23 mouse cellular contexts compared by ENCODE assay signal in the genomic region with DNA sequence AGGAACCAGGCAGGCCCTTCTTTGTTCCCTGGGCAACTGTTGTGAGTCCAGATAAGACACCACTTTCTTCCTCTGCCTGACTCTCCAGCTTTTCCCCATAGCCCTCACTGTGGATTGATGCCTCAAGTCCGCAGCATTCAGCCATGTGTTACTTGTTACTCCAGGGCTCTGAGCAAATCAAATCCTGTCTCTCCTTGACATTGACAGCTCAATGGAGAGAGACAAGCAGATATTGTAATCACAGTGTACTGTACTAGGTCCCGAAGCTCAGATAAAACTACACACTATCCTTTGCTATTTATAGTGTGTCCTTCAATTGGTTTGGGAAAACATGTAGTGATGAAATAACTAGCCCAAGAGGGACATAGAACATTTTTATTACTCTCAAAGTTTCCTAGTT.
DNase-seq lines count a peak whose midpoint lies in the region; ATAC-seq lines count a peak whose summit lies in the region.
"Had no signal": no experiment of that assay in that cellular context is flagged by ENCODE, and none has a peak within 500 bp of the region (broad histone marks: within the 10 kb centered on the region; RNA-seq: fewer than 3 reads in every experiment).

No protein-coding gene starts in this region.

- no peak overlapping the region for H3K4me3 ChIP-seq in embryonic facial prominence, embryonic 11.5 days (ENCODE audit: low read depth, low read length)
- no peak overlapping the region for H3K4me3 ChIP-seq in embryonic facial prominence, embryonic 10.5 days
- H3K4me3 ChIP-seq in heart, embryonic 16.5 days (ENCODE audit: low read length), result no peak overlapping the region
- H3K4me3 ChIP-seq in midbrain, embryonic 15.5 days, result no peak overlapping the region
- no peak overlapping the region for H3K4me3 ChIP-seq in midbrain, embryonic 11.5 days (ENCODE audit: low read depth, low read length)
- no peak overlapping the region for H3K4me3 ChIP-seq in embryonic facial prominence, embryonic 14.5 days (ENCODE audit: low read depth, low read length)
- H3K4me3 ChIP-seq: forebrain, embryonic 13.5 days; lung, embryonic 15.5 days; midbrain, embryonic 13.5 days; neural tube, embryonic 12.5 days had no signal

- H3K27ac ChIP-seq in embryonic facial prominence, embryonic 11.5 days (replicated peaks; ENCODE audit: low read depth, low read length), result no peak overlapping the region
- no peak overlapping the region for H3K27ac ChIP-seq in embryonic facial prominence, embryonic 10.5 days (replicated peaks)
- H3K27ac ChIP-seq in heart, embryonic 16.5 days (ENCODE audit: low read length), result no peak overlapping the region
- H3K27ac ChIP-seq in midbrain, embryonic 15.5 days, result no peak overlapping the region
- H3K27ac ChIP-seq in midbrain, embryonic 11.5 days (ENCODE audit: low read depth, low read length), result no peak overlapping the region
- H3K27ac ChIP-seq in embryonic facial prominence, embryonic 14.5 days (replicated peaks; ENCODE audit: low read depth, low read length), result no peak overlapping the region
- H3K27ac ChIP-seq: forebrain, embryonic 13.5 days; lung, embryonic 15.5 days; midbrain, embryonic 13.5 days; neural tube, embryonic 12.5 days had no signal

- no peaks in the 10 kb centered on the region for H3K36me3 ChIP-seq in embryonic facial prominence, embryonic 11.5 days (replicated peaks; ENCODE audit: control insufficient read depth, insufficient read depth, low read depth, low read length)
- H3K36me3 ChIP-seq in embryonic facial prominence, embryonic 10.5 days (replicated peaks), result no peaks in the 10 kb centered on the region
- no peaks in the 10 kb centered on the region for H3K36me3 ChIP-seq in heart, embryonic 16.5 days (ENCODE audit: control insufficient read depth, insufficient read depth)
- no peaks in the 10 kb centered on the region for H3K36me3 ChIP-seq in midbrain, embryonic 15.5 days (replicated peaks)
- H3K36me3 ChIP-seq in midbrain, embryonic 11.5 days (ENCODE audit: control insufficient read depth, insufficient read depth, low read length), result no peaks in the 10 kb centered on the region
- H3K36me3 ChIP-seq in embryonic facial prominence, embryonic 14.5 days (ENCODE audit: control insufficient read depth, insufficient read depth, low read length), result no peaks in the 10 kb centered on the region
- H3K36me3 ChIP-seq: lung, embryonic 15.5 days; midbrain, embryonic 13.5 days; neural tube, embryonic 12.5 days had no signal

- intact Hi-C loops in heart, postnatal 25 days (cut with DNase I), result no loop called here

- H3K9me3 ChIP-seq in embryonic facial prominence, embryonic 11.5 days (replicated peaks; ENCODE audit: control insufficient read depth, low read length), result no peaks in the 10 kb centered on the region
- no peaks in the 10 kb centered on the region for H3K9me3 ChIP-seq in embryonic facial prominence, embryonic 10.5 days
- no peaks in the 10 kb centered on the region for H3K9me3 ChIP-seq in heart, embryonic 16.5 days (replicated peaks; ENCODE audit: control insufficient read depth, low read length)
- H3K9me3 ChIP-seq in midbrain, embryonic 15.5 days, result no peaks in the 10 kb centered on the region
- no peaks in the 10 kb centered on the region for H3K9me3 ChIP-seq in midbrain, embryonic 11.5 days (ENCODE audit: control insufficient read depth, low read length)
- H3K9me3 ChIP-seq in embryonic facial prominence, embryonic 14.5 days (ENCODE audit: control insufficient read depth, low read length), result no peaks in the 10 kb centered on the region
- H3K9me3 ChIP-seq: forebrain, embryonic 13.5 days; lung, embryonic 15.5 days; midbrain, embryonic 13.5 days; neural tube, embryonic 12.5 days had no signal

- no peak for ATAC-seq in embryonic facial prominence, embryonic 11.5 days (replicated peaks; ENCODE audit: insufficient number of reproducible peaks, low FRiP score, low TSS enrichment, low read depth)
- peak; percentile 63 for ATAC-seq in heart, embryonic 16.5 days (replicated peaks; ENCODE audit: extremely low read depth, insufficient read depth, low FRiP score)
- 0 out of 2 replicates have a peak, but pooled peaks have one; percentile 30 for ATAC-seq in midbrain, embryonic 15.5 days (replicated peaks)
- ATAC-seq in midbrain, embryonic 11.5 days (ENCODE audit: low FRiP score), result no peak
- no peak for ATAC-seq in embryonic facial prominence, embryonic 14.5 days (ENCODE audit: low read depth)
- ATAC-seq in megakaryocyte-erythroid progenitor cell, adult 5-6 weeks (replicated peaks; ENCODE audit: low FRiP score, low TSS enrichment, poor library complexity, severe bottlenecking), result no peak
- ATAC-seq: CD4-positive, CD25-positive, alpha-beta regulatory T cell, adult 4 months; forebrain, embryonic 13.5 days; inflammation-experienced regulatory T-cells, adult 6 months; midbrain, embryonic 13.5 days had no signal

- DNase-seq in embryonic facial prominence, embryonic 11.5 days (ENCODE audit: low spot score), result peak; percentile 6
- no peak for DNase-seq in embryonic facial prominence, embryonic 10.5 days (ENCODE audit: low spot score)
- no peak for DNase-seq in heart, postnatal 25 days (ENCODE audit: low spot score)
- no peak for DNase-seq in midbrain, embryonic 11.5 days (ENCODE audit: low spot score, missing footprints)
- DNase-seq in embryonic facial prominence, embryonic 14.5 days (ENCODE audit: low spot score), result peak; percentile 36
- DNase-seq: cerebellum, adult 8-10 months; cerebellum, postnatal 25 days; embryo, embryonic 11 days; gastrocnemius, postnatal 10 days; kidney, adult 11 months; kidney, postnatal 14 days; layer of hippocampus, adult 9-11 months; right cerebral cortex, postnatal 14 days had no signal

- 69% methylated on average over 2 of the region's 2 CpGs for WGBS in embryonic facial prominence, embryonic 11.5 days
- 69% methylated on average over 2 of the region's 2 CpGs for WGBS in embryonic facial prominence, embryonic 10.5 days
- 20% methylated on average over 2 of the region's 2 CpGs for WGBS in heart, embryonic 16.5 days
- 67% methylated on average over 2 of the region's 2 CpGs for WGBS in midbrain, embryonic 15.5 days
- 84% methylated on average over 2 of the region's 2 CpGs for WGBS in midbrain, embryonic 11.5 days
- 21% methylated on average over 2 of the region's 2 CpGs for WGBS in embryonic facial prominence, embryonic 14.5 days

- H3K4me2 ChIP-seq in embryonic facial prominence, embryonic 11.5 days (ENCODE audit: low read depth, low read length), result no peak overlapping the region
- H3K4me2 ChIP-seq in heart, embryonic 16.5 days (ENCODE audit: low read depth, low read length), result no peak overlapping the region
- H3K4me2 ChIP-seq in midbrain, embryonic 15.5 days, result no peak overlapping the region
- no peak overlapping the region for H3K4me2 ChIP-seq in midbrain, embryonic 11.5 days
- no peak overlapping the region for H3K4me2 ChIP-seq in embryonic facial prominence, embryonic 14.5 days (ENCODE audit: low read depth, low read length)
- H3K4me2 ChIP-seq: forebrain, embryonic 13.5 days; liver, embryonic 11.5 days; lung, embryonic 15.5 days; midbrain, embryonic 13.5 days; neural tube, embryonic 12.5 days had no signal

- H3K4me1 ChIP-seq in embryonic facial prominence, embryonic 11.5 days (ENCODE audit: control insufficient read depth, insufficient read depth, low read length), result no peaks in the 10 kb centered on the region
- H3K4me1 ChIP-seq in embryonic facial prominence, embryonic 10.5 days, result no peaks in the 10 kb centered on the region
- H3K4me1 ChIP-seq in heart, embryonic 16.5 days (ENCODE audit: control insufficient read depth, insufficient read depth, low read length), result no peaks in the 10 kb centered on the region; the same call in 1 of the 2 replicates
- no peaks in the 10 kb centered on the region for H3K4me1 ChIP-seq in midbrain, embryonic 15.5 days
- H3K4me1 ChIP-seq in midbrain, embryonic 11.5 days (ENCODE audit: control insufficient read depth, insufficient read depth, low read length), result no peaks in the 10 kb centered on the region
- no peaks in the 10 kb centered on the region for H3K4me1 ChIP-seq in embryonic facial prominence, embryonic 14.5 days (ENCODE audit: control insufficient read depth, insufficient read depth, low read length)
- H3K4me1 ChIP-seq: forebrain, embryonic 13.5 days; lung, embryonic 15.5 days; midbrain, embryonic 13.5 days; neural tube, embryonic 12.5 days had no signal

- no peaks in the 10 kb centered on the region for H3K27me3 ChIP-seq in embryonic facial prominence, embryonic 11.5 days (ENCODE audit: control insufficient read depth, insufficient read depth, low read length)
- H3K27me3 ChIP-seq in embryonic facial prominence, embryonic 10.5 days (replicated peaks; ENCODE audit: low read depth, poor library complexity, severe bottlenecking), result no peaks in the 10 kb centered on the region
- no peaks in the 10 kb centered on the region for H3K27me3 ChIP-seq in heart, embryonic 16.5 days (ENCODE audit: control insufficient read depth, insufficient read depth, low read length)
- no peaks in the 10 kb centered on the region for H3K27me3 ChIP-seq in midbrain, embryonic 15.5 days (replicated peaks)
- H3K27me3 ChIP-seq in midbrain, embryonic 11.5 days (ENCODE audit: control insufficient read depth, insufficient read depth, low read length), result no peaks in the 10 kb centered on the region
- H3K27me3 ChIP-seq in embryonic facial prominence, embryonic 14.5 days (replicated peaks; ENCODE audit: control insufficient read depth, insufficient read depth, low read length), result no peaks in the 10 kb centered on the region
- H3K27me3 ChIP-seq: forebrain, embryonic 13.5 days; lung, embryonic 15.5 days; midbrain, embryonic 13.5 days; neural tube, embryonic 12.5 days had no signal

- no peak overlapping the region for H3K9ac ChIP-seq in embryonic facial prominence, embryonic 11.5 days (replicated peaks; ENCODE audit: low read length)
- H3K9ac ChIP-seq in heart, embryonic 16.5 days (ENCODE audit: low read length), result no peak overlapping the region
- no peak overlapping the region for H3K9ac ChIP-seq in midbrain, embryonic 15.5 days
- no peak overlapping the region for H3K9ac ChIP-seq in midbrain, embryonic 11.5 days (ENCODE audit: low read length)
- H3K9ac ChIP-seq in embryonic facial prominence, embryonic 14.5 days (ENCODE audit: low read depth, low read length), result no peak overlapping the region
- H3K9ac ChIP-seq: forebrain, embryonic 13.5 days; lung, embryonic 15.5 days; midbrain, embryonic 13.5 days; neural tube, embryonic 12.5 days had no signal

Comparison
In these comparisons a context has a peak if more than half of its experiments do, and no peak if none do; other contexts are left out.
1. ATAC-seq: peak in heart, embryonic 16.5 days (single experiment) and midbrain, embryonic 15.5 days (single experiment); none in embryonic facial prominence, embryonic 11.5 days (single experiment), midbrain, embryonic 11.5 days (single experiment), embryonic facial prominence, embryonic 14.5 days (single experiment) and megakaryocyte-erythroid progenitor cell, adult 5-6 weeks (single experiment).
2. DNase-seq: peak in embryonic facial prominence, embryonic 11.5 days (single experiment) and embryonic facial prominence, embryonic 14.5 days (single experiment); none in embryonic facial prominence, embryonic 10.5 days (single experiment), heart, postnatal 25 days (single experiment) and midbrain, embryonic 11.5 days (single experiment).